Mouse (Mus musculus): Measurements from ENCODE around the gene Oaz3. TPM values are rescaled to one million over a fixed set of nuclear protein-coding genes. Genes with fewer than 3 reads are reported as not detected.

Gene Oaz3
- total RNA-seq, 2 experiments from 2014 or later, result not detected

DNA sequence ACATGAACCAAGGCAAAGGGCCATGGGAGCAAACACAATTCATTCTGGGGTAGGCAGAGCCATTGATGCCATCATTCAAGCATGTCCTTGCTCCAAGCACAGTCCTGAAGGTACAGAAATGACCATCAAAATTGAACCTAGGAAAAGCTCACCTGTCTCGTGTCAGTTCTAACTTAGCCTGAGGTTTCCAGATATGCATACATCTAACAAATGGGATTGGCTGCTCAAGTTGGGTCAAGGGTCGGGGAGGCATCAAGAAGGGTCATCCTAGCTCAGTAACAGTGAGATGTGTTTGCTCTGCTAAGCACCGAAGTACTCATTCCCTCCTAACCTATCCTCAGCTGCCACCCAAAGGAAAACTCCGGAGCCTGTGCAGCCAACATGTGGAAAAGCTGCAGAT lies 46.9 kb downstream of the Oaz3 start:
- intact Hi-C loops (cut with DNase I), result no loop called here
- DNase-seq (ENCODE audit: low spot score in 2 of 2), result no peak

GRCm38 (mm10) chr3:94396336-94396735 lies 47.4 kb downstream of the Oaz3 start:
- intact Hi-C loops (cut with DNase I), result no loop called here
- no peak for DNase-seq (ENCODE audit: low spot score in 2 of 2)

DNA sequence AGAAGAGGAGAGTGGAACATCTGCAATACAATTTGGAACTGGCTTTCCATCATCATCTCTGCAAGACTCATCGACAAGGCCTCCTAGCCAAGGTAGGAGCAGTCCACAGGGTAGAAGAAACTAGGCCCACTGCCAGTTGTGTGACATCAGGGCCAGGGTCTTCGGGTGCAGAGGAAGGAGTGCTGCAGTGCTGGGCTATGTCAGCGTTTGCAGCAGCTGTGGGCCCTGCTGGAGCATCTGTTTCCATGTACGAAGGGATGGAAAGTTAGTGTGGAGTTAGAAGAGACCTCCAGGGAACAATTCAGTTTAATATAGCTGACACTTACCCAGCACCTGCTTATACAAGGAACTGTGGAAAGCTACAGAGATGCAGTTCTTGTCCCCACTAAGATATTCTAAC lies 50.7 kb downstream of the Oaz3 start:
- intact Hi-C loops (cut with DNase I), result no loop called here

DNA sequence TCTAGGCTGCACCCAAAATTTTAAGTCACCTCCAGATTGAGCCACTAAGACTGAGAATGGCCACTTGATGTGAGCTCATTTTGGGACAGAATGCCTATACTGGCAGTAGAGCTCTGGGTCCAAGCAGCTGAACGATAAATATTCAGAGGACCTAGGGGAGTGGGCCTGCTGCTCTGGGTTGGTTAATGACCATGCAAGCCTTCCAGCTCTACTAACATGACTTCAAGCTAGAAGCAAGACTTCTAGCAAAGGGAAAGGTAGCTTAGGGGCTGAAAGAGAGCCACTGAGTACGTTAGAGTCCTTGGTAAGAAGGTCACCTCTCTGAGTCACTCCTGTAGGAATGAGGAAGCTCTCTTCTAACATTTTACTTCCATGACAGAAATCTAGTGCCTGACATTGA lies 51.6 kb downstream of the Oaz3 start:
- intact Hi-C loops (cut with DNase I), result no loop called here

More for the DNA sequence above, 50.7 kb downstream of the Oaz3 start:
- no peak for DNase-seq (ENCODE audit: low spot score in 2 of 2)

GRCm38 (mm10) chr3:94391001-94391400 lies 52.7 kb downstream of the Oaz3 start:
- no peak for DNase-seq (ENCODE audit: low spot score in 2 of 2)
- intact Hi-C loops (cut with DNase I), result no loop called here

More for the DNA sequence above, 51.6 kb downstream of the Oaz3 start:
- no peak for DNase-seq (ENCODE audit: low spot score in 2 of 2)

DNA sequence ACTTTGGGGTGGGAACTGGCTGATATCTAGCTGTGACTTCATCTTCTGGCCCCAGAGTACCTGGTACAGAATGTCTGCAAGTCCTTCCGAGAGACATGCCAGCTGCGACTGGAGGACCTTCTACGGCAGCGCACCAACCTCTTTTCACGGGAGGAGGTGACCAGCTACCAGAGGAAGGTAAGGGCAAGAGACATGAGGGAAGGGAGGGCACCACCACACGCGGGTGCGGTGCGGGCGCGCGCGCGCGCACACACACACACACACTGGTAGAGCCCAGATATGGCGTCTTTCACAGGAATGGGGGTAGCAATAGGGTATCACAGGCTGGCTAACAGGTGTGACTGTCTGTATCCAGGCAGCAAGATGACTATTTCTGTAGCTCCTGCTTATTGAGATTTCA lies 54.3 kb downstream of the Oaz3 start:
- DNase-seq (ENCODE audit: low spot score in 2 of 2), result no peak
- intact Hi-C loops (cut with DNase I), result no loop called here

GRCm38 (mm10) chr3:94388047-94388446 lies 55.7 kb downstream of the Oaz3 start:
- intact Hi-C loops (cut with DNase I), result no loop called here
- DNase-seq (ENCODE audit: low spot score in 2 of 2), result no peak

DNA sequence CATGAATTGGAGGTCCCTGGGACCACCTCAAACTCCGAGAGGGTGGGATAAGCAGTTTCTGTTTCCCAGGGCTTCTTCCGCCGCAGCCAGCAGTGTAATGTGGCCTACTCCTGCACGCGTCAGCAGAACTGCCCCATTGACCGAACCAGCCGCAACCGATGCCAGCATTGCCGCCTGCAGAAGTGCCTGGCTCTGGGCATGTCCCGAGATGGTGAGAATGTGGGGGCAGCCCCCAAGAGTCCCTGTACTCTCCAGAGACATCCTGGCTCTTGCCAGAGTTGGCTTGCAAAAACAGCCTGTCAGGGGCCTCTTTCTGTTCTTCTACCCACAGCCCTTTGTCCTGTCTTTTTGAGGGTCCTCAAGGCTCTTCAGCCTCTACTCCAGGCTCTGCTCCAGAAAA lies 56.3 kb downstream of the Oaz3 start:
- DNase-seq (ENCODE audit: low spot score in 2 of 2), result no peak
- intact Hi-C loops (cut with DNase I), result no loop called here

- no peak for DNase-seq (ENCODE audit: low spot score in 2 of 2)
- intact Hi-C loops (cut with DNase I), result no loop called here
Observed at GRCm38 (mm10) chr3:94386671-94387070, 57.0 kb downstream of the Oaz3 start.

- no peak for DNase-seq (ENCODE audit: low spot score in 2 of 2)
- intact Hi-C loops (cut with DNase I), result no loop called here
Observed at GRCm38 (mm10) chr3:94383476-94383875, 60.2 kb downstream of the Oaz3 start.

Other genes with a start within 250 kb of the Oaz3 start
- gene Gm5286, start 247.2 kb downstream of the Oaz3 start, total RNA-seq (2021), result not detected
- not detected for gene Gm4778, start 179.9 kb downstream of the Oaz3 start, total RNA-seq (2021)
- 10 to 100 TPM; 19.4 to 22.0 TPM for gene Them4, start 133.8 kb downstream of the Oaz3 start, total RNA-seq (2021)
- not detected for gene Them5, start 101.8 kb downstream of the Oaz3 start, total RNA-seq (2021)
- gene C2cd4d, start 81.5 kb downstream of the Oaz3 start, total RNA-seq (2021), result under 1 TPM; 0.32 to 0.82 TPM
- 1 to 10 TPM in 1 of 2 experiments, under 1 TPM in 1; 0.59 to 1.0 TPM for gene Rorc, start 71.1 kb downstream of the Oaz3 start, total RNA-seq (2021)
- gene Lingo4, start 45.4 kb downstream of the Oaz3 start, total RNA-seq (2021), result under 1 TPM; 0.72 to 0.97 TPM
- 10 to 100 TPM; 35.2 to 36.7 TPM for gene Tdrkh, start 30.6 kb downstream of the Oaz3 start, total RNA-seq (2021)
- gene Mrpl9, start 597 bp downstream of the Oaz3 start, total RNA-seq (2021), result 10 to 100 TPM; 34.1 to 42.3 TPM
- 100 to 1,000 TPM; 141 to 163 TPM for gene Celf3, start 34.4 kb upstream of the Oaz3 start, total RNA-seq (2021)
- gene Riiad1, start 36.4 kb upstream of the Oaz3 start, total RNA-seq (2021), result 1 to 10 TPM; 4.5 to 5.7 TPM
- gene Snx27, start 138.8 kb upstream of the Oaz3 start, total RNA-seq (2021), result 100 to 1,000 TPM in 1 of 2 experiments, 10 to 100 TPM in 1; 92.3 to 102 TPM
- not detected for gene Gm10972, start 199.2 kb upstream of the Oaz3 start, total RNA-seq (2021)
- 1 to 10 TPM; 1.2 to 1.3 TPM for gene Tuft1, start 215.0 kb upstream of the Oaz3 start, total RNA-seq (2021)
- gene Selenbp2, start 249.6 kb upstream of the Oaz3 start, total RNA-seq (2021), result not detected